30 mouse cellular contexts compared by ENCODE assay signal in genomic region chr9:111193211-111193610, GRCm38 (mm10).
DNase-seq lines count a peak whose midpoint lies in the region; ATAC-seq and TF ChIP-seq lines count a peak whose summit lies in the region.
"Had no signal": no experiment of that assay in that cellular context is flagged by ENCODE, and none has a peak within 500 bp of the region (broad histone marks: within the 10 kb centered on the region; RNA-seq: fewer than 3 reads in every experiment).

No protein-coding gene starts in this region.

- peak; percentile 17 for DNase-seq in lung, postnatal 0 days (ENCODE audit: low spot score)
- no peak for DNase-seq in lung, adult 2 months
- DNase-seq in urinary bladder, postnatal 14 days (ENCODE audit: low spot score): peak; percentile 30
- DNase-seq in urinary bladder, postnatal 25 days (ENCODE audit: low spot score): no peak
- DNase-seq in NIH3T3 (ENCODE audit: low read depth): peak; percentile 73
- peak; percentile 10 for DNase-seq in fibroblast of lung, adult 2 months (ENCODE audit: low read depth)
- no peak for DNase-seq in kidney, postnatal 10 days
- DNase-seq in adrenal gland, adult 18-20 months (ENCODE audit: low spot score in 2 of 2): no peak
- DNase-seq: adrenal gland, adult 2 months; adrenal gland, postnatal 10 days; adrenal gland, postnatal 25 days; B cell, adult 2 months; cerebellum, adult 11 months; cerebellum, adult 18-20 months; cerebellum, adult 8-10 months; cerebellum, adult 9-11 months; cerebellum, postnatal 14 days; cerebellum, postnatal 36 days; embryo, embryonic 11 days had no signal

- no peak overlapping the region for H3K4me3 ChIP-seq in lung, postnatal 0 days (ENCODE audit: low read depth, low read length)
- H3K4me3 ChIP-seq in lung, adult 2 months (replicated peaks; ENCODE audit: extremely low read depth, low read depth, low read length): no peak overlapping the region
- H3K4me3 ChIP-seq: embryonic facial prominence, embryonic 13.5 days; embryonic facial prominence, embryonic 15.5 days; forebrain, embryonic 10.5 days; forebrain, embryonic 12.5 days had no signal

- no peak for TF ChIP-seq POLR2A in lung, adult 2 months (IDR thresholded peaks at IDR 0.05; ENCODE audit: borderline replicate concordance, extremely low read depth, low read depth, low read length)

- H3K9ac ChIP-seq in lung, postnatal 0 days (replicated peaks; ENCODE audit: low read depth): no peak overlapping the region
- H3K9ac ChIP-seq: embryonic facial prominence, embryonic 13.5 days; embryonic facial prominence, embryonic 15.5 days; forebrain, embryonic 12.5 days had no signal

- TF ChIP-seq CTCF in lung, postnatal 0 days (IDR thresholded peaks at IDR 0.05): no peak
- no peak for TF ChIP-seq CTCF in lung, adult 2 months (IDR thresholded peaks at IDR 0.05; ENCODE audit: insufficient read depth, low read length)

- H3K4me1 ChIP-seq in lung, postnatal 0 days (ENCODE audit: insufficient read depth, low read depth, low read length): no peaks in the 10 kb centered on the region
- peaks cover 6% of the 10 kb centered on the region for H3K4me1 ChIP-seq in lung, adult 2 months (ENCODE audit: control insufficient read depth, insufficient read depth, low read length)
- H3K4me1 ChIP-seq: embryonic facial prominence, embryonic 13.5 days; embryonic facial prominence, embryonic 15.5 days; forebrain, embryonic 10.5 days; forebrain, embryonic 12.5 days had no signal

- ATAC-seq in lung, postnatal 0 days: no peak
- ATAC-seq: activated CD4-positive, CD25-positive, alpha-beta regulatory T cell, adult 4 months; CD4-positive, CD25-positive, alpha-beta regulatory T cell, adult 4 months; forebrain, embryonic 14.5 days; forebrain, embryonic 16.5 days; Patski had no signal

- H3K27ac ChIP-seq in lung, postnatal 0 days (ENCODE audit: low read length): no peak overlapping the region
- H3K27ac ChIP-seq: embryonic facial prominence, embryonic 13.5 days; embryonic facial prominence, embryonic 15.5 days; forebrain, embryonic 10.5 days; forebrain, embryonic 12.5 days had no signal

- TF ChIP-seq EP300 in lung, postnatal 0 days (IDR thresholded peaks at IDR 0.05): no peak

- no peak overlapping the region for H3K4me2 ChIP-seq in lung, postnatal 0 days (replicated peaks; ENCODE audit: low read depth, low read length)
- H3K4me2 ChIP-seq: embryonic facial prominence, embryonic 13.5 days; embryonic facial prominence, embryonic 15.5 days; forebrain, embryonic 12.5 days had no signal

- no peaks in the 10 kb centered on the region for H3K27me3 ChIP-seq in lung, postnatal 0 days (replicated peaks; ENCODE audit: insufficient read depth, low read length)
- H3K27me3 ChIP-seq: CH12.LX; embryonic facial prominence, embryonic 13.5 days; embryonic facial prominence, embryonic 15.5 days; forebrain, embryonic 12.5 days; Patski had no signal

- WGBS in lung, postnatal 0 days: 86% methylated on average over 2 of the region's 2 CpGs
- 80% methylated on average over 2 of the region's 2 CpGs for WGBS in lung, adult 2 months

- no peaks in the 10 kb centered on the region for H3K9me3 ChIP-seq in lung, postnatal 0 days (ENCODE audit: low read length)
- H3K9me3 ChIP-seq: embryonic facial prominence, embryonic 13.5 days; embryonic facial prominence, embryonic 15.5 days; forebrain, embryonic 10.5 days; forebrain, embryonic 12.5 days; G1E had no signal

- peaks cover 16% of the 10 kb centered on the region; the same call in 1 of the 2 replicates for H3K36me3 ChIP-seq in lung, postnatal 0 days (ENCODE audit: insufficient read depth, low read length)

Comparison
In these comparisons a context has a peak if more than half of its experiments do, and no peak if none do; other contexts are left out.
1. DNase-seq: peak in lung, postnatal 0 days (single experiment), urinary bladder, postnatal 14 days (single experiment), NIH3T3 (single experiment) and fibroblast of lung, adult 2 months (single experiment); none in lung, adult 2 months (single experiment), urinary bladder, postnatal 25 days (single experiment), kidney, postnatal 10 days (single experiment) and adrenal gland, adult 18-20 months (0 of 2).